Mouse (Mus musculus) liver, adult 2 months (tissue): ENCODE results near the gene Gatd1.

ENCODE experiments used
- CTCF ChIP-seq: fragments of 200-500 bp; IDR thresholded peaks from 2 replicates; pipeline ENCODE4 v1.5.1; 2011; ENCODE audit warnings: low read depth, low read length, control low read depth
- POLR2A ChIP-seq: fragments of 200-500 bp; IDR thresholded peaks from 2 replicates; pipeline ENCODE4 v1.6.1; 2011; ENCODE audit warnings: low read length, control low read depth; ENCODE audit not compliant: insufficient read depth; ENCODE audit errors: extremely low read depth

DNA sequence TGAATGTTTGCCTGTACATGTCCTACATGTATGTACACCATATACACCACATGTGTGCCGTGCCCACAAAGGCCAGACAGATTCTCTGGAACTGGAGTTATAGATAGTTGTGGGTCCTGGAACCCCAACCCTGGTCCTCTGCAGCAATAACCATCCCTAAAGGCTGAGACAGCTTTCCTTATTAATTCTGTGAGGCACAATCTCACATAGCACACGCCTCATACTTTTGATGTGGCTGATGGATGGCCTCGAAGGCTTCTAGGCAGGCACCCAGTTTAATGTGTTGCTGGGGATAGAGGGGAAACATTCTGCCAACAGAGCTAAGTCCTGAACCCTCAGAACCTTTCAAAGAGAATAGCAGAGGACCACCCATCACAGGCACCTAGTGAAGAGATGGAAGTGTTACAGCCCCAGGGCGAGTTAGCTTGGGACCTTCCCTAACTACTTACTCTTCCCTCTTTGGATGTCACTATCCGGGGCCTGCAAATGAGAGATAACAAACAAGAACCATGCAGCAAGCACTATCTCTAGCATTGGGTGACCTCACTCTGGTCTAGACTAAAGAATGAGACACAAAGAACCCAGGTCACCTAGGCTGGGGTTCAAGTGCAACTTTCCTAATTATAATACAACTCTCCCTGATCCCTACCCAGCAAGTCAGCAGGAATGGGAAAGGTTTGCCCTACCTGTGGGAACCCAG, 49.4 kb downstream of the Gatd1 start:
- TF ChIP-seq CTCF: no peak
- TF ChIP-seq POLR2A: no peak
